Mouse (Mus musculus): ENCODE data around the gene Cdk5rap2. TPM values are rescaled to one million over a fixed set of nuclear protein-coding genes. Genes with fewer than 3 reads are reported as not detected.

Cdk5rap2 gene
- total RNA-seq, 2 experiments from 2014 or later: 5.5 to 6.7 TPM

DNA sequence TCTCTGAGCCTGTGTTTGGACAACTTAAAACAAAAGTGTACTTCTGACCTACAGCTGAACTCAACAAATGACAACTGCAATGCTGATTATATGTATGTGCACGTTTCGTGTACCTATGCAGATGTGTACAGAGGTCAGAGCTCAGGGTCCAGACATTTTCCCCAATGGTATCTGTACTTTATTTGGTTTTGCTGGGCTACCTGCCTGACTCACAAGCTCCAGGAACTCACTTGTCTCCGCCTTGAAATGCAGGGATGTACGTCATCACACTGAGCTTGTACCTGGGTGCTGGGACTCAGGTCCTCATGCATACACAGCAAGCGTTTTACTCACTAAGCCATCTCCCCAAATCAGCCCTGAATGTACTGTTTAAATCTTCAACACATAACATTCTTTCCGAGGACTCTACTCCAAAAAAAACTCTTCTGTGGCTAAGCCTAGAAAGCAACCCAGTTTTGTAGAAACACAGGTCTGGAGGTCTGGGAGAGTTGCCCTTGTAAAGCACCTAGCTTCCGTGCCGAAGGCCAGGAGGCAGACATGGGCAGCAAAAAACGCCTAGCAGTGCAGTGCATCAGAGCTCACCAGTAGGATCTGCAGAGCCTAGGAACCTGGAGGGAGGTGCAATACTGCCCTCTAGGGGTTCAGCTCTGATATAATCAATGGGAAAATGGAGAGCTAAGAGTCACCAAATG lies 54.4 kb downstream of the Cdk5rap2 start:
- intact Hi-C loops (cut with DNase I): loop anchor here (5.0 kb wide), 1 partner anchor 94 kb away; no protein-coding TSS in a partner anchor
- peak in 1 of 2 experiments; percentile 15 for DNase-seq

DNA sequence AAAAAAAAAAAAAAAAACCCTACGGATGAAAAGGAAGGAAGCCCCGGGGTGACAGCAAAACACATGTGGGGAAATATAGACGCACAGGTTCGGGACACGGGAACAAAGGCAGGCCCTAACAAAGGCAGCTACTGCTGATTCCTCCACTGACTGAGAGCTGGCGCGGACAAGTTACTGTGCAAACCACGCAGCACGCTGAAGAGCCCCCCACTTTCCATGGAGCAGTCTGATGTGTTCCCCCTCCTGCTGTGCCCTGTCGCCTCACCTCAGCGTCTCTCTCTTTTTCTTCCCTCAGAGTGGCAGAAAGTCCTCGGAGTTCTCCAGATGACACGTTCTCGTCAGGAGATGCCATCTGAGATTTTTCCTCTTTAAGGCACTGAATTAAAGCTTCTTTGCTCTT lies 55.8 kb downstream of the Cdk5rap2 start:
- intact Hi-C loops (cut with DNase I): no loop called here
- DNase-seq: no peak

DNA sequence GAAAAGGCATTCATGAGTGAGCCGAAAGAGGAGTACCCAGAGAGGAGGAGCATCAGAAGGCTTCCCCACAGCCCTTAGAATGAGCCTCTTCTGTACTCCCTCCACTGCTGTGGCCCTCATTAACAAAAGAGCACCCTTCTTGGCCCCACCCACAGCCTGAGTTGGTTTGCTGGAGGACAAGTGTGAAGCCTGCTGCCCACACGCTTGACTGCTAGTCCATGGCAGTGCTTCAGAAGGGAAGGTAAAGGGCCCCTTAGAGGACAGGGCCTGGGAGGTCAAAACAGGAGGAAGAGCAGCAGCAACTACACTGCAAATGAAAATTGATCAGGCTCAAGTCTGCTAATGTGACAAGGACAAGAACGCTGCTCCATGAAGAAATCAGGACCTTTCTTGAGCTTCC lies 56.6 kb downstream of the Cdk5rap2 start:
- no peak for DNase-seq
- intact Hi-C loops (cut with DNase I): no loop called here

DNA sequence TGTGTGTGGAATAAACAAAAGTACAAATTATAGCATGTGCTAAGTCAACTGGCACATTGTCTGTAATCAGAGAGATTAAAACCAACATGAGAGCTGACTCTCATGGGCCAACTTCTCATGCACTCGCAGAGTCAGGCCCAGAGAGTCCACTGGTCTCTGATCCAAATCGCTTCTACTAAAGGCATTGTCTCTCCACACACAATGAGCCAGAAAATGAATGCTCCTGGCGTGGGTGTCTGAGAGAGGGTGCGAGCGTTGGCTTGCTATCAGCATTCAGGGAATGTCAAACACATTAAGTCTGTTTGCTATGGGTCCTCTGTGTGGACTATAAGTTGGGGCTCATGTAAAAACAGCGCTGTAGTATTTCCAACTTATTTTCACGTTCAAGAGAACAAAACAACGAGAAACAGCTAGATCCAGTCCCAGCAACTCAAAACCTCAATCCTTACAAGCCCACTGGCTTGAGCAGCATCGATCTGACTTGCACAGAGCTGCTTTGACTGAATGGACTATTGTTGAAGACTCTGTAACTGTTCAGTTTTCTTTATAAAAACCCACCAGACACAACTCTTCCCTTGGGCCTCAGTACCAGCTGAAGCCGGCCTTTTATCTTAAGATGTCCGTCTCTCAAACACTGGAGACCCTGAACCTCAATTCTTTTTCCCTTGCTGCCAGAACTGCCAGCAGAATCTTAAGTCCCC lies 74.6 kb downstream of the Cdk5rap2 start:
- no peak for DNase-seq
- intact Hi-C loops (cut with DNase I): no loop called here

DNA sequence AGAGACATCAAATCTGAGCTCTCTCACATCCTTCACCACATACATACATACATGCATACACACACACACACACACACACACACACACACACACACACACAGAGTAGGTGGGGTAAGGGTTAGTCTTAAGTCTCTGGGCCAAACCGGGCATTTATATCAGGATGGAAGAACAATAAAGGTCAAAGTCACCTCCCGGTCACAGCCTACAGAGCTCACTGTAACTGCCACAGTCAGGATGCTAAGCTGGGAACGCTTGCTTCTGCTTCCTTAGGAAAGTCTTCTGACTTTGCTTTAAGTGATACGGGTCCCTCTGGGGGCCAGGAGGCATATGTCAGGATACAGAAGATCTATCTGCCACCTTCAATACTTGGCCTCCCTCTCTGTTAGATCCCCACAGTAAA lies 75.2 kb downstream of the Cdk5rap2 start:
- no peak for DNase-seq
- intact Hi-C loops (cut with DNase I): no loop called here

DNA sequence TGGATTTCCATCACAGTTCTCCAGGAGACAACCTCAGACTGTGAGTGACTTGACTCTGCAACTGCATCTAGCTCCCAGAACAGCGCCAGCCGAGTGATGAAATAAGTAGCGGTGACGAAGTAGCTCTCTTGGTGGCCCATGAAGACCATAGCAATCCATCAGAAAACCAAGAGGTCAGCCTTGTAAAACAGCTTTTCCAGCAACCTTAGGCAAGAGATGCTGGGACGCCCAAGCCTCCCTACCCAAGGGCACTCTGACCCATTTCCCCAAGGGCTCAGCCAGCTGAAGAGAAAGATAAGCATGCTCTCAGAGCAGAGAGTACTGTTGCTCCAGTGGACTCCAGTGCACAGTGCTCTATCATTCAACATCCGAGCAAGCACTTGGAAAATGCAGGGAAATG lies 77.3 kb downstream of the Cdk5rap2 start:
- DNase-seq: no peak
- intact Hi-C loops (cut with DNase I): no loop called here

DNA sequence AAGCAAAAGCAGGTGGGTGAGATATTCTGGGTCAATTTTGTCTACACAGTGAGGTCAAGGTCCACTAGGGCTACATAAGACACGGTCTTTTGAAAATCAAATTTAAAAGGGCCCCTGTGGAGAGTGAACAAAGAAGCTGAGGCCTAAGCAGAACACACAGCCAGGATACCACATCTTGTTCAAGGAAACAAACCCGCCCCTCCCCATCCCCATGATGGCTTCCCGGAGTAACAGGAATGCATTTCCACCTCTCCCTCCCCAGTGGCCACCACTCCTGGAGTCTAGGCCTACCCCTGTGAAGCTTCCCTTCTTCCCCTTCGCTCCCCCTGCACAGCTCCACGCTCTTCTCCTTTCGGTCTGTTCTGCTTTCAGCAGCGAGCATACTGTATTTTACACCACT lies 77.7 kb downstream of the Cdk5rap2 start:
- intact Hi-C loops (cut with DNase I): no loop called here
- no peak for DNase-seq

DNA sequence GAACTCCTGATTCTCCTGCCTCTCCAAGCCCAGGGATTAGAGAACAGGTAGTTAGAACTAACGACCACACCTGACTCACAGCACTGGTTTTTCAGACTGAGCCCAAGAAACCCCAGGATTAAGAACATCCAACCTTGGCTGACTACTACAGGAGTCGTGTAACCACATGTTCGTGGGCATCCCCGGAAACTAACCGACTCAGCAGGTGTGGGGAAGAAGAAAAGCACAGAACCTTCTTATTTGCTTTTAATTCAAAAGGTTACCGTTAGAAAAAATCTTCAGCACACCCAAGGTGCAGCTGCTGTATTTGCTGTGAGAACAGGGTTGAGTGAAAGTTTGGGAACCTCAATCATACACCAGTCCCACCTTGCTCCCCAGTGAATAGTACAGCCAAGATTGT lies 79.1 kb downstream of the Cdk5rap2 start:
- DNase-seq: no peak
- intact Hi-C loops (cut with DNase I): no loop called here

DNA sequence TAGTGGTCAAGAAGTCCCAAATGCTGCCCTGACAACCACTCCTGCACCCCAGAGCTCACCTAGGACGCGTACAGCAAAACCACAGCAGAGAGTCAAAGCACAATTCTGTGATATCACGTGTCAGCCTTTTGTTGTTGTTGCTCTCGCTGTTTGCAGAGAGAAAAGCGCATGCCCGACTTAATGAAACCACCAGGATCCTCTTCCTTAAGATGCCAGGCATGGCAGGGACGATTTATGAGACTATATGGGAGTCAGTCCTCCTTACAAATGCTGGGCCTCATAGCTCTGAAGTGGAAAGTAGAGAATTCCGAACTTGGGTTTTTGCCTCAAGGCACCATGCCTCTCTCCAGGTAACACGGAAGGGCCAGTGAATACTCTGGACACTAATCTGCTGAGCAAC lies 82.2 kb downstream of the Cdk5rap2 start:
- no peak for DNase-seq
- intact Hi-C loops (cut with DNase I): no loop called here

DNA sequence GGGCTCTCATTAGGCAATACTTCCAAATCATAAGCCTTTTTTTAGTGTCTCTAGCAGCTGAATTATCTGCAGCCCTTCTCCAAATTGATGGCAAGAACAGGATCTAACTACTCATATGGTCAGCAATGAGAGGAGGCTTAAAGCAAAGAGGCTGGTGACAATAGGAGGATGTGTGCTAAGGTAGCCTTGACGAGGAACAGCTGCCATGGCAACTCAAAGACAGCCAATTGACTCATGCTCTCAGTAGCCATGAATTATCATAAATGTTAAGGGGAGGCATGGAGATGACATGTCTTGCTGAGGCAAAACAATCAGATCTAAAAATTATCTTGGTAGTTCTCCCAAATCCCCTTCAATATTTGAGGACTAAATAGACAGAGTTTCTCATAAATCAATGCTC lies 82.8 kb downstream of the Cdk5rap2 start:
- intact Hi-C loops (cut with DNase I): no loop called here
- DNase-seq: no peak

DNA sequence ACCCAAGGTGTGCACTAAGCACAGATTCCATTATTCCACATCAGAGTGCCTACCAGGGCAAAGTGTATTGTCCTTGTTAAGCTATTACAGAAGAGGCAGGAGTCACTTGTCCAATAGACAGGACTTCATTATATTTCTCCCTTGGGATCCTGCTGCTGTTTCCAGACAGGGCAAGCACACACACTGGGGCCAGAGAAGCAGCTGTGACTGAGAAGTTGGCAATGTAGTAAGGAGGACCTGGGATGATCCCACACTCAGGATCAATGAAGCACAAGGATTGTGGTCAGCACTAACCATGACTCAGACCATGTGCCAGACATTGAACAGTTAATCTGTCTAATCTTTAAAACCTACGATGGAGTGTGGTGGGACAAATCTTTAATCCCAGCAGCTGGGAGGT lies 88.7 kb downstream of the Cdk5rap2 start:
- intact Hi-C loops (cut with DNase I): no loop called here
- no peak for DNase-seq

DNA sequence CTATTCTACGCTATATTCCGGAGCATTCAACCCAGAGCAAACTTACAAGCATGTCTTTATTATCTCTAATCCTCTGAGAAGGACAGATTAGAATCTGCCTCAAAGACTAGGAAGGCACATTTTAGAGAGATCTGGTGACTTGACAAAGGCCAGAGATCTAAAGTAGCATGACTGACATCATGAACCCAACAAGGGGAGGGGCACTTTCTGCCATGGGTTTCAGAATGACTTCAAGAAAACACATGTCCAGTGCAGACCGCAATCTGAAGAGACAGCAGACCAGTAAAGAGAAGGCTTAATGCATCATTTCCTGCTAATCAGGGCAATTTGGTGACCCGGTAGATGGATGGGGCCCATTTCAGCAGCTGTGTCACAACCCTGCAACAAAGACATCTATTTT lies 98.1 kb downstream of the Cdk5rap2 start:
- intact Hi-C loops (cut with DNase I): no loop called here

DNA sequence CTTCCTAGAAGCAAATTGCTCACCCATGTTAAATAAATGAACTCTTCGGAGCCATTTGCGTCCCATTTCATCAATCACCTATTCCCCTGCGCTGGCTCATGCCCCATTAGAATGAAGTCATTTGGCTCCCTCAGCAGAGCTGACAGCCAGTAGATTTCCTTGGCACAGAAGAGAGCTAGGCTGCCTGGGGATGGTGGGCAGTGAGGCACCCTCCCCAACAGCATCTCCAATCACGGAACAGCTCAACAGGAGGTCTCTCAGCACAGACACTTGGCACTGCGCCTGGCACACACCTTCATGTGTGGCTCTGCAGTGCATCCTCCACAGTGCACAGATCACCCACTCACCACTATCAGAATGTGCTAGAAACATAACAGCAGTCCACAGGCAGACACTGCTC lies 98.7 kb downstream of the Cdk5rap2 start:
- no peak for DNase-seq
- intact Hi-C loops (cut with DNase I): no loop called here

More for the DNA sequence above, 98.1 kb downstream of the Cdk5rap2 start:
- no peak for DNase-seq

DNA sequence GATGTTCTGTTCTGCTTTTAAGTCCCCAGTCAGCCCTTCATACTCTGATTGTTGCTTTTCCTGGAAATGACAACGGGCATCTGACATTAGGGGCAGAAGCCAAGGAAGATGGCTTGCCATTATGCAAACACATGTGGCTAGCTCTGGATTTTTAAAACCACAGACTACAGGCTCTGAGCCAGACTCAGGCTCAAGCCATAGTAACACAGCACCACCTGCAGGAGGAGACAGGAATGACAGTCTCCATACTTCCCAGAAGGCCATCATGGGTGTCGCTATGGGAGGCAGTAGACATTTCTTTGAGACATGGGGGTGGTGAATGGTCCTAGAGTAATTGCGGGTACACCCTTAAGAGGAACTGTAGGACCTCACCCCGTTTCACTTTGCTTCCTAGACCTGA lies 103.0 kb downstream of the Cdk5rap2 start:
- peak; percentile 54 to 67 for DNase-seq
- intact Hi-C loops (cut with DNase I): loop anchor here (5.0 kb wide), 1 partner anchor 40 kb away; no protein-coding TSS in a partner anchor

DNA sequence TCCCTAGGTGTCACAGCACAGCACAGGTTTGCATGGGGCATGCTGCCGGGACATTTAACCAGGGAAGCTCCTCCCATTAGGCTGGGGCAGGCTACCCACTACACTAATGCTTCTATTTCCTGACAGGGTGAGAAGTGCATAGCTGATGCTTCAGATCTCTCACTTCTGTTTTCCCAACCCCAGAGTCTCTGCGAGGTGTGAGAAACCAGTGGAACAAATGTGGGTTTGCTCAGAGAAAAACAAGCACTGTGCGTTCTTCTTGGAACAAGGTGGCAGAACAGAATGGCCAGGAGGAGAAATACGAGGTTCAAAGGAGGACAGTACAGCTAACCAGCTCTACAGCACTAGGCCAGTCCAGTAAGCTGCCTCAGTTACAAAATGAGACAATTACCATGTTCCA lies 106.4 kb downstream of the Cdk5rap2 start:
- intact Hi-C loops (cut with DNase I): no loop called here

DNA sequence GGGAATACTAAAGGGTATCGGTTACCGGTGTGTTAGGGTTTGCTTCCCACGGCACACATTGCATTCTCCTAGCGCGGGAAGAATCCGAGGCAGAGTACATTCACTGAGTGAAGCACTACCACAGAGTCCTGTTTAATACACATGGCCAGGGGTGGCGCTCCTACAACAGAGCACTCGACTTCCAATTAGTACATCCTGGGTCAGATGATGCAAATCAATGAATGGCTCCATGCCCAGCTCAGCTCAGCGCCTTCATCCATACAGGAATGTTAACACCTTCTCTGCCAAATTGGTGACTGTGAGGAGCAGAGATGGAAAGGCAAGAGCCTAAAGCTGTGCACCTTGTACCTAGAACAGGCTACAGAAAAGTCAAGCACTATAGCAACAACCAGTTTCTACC lies 109.1 kb downstream of the Cdk5rap2 start:
- intact Hi-C loops (cut with DNase I): no loop called here
- DNase-seq: no peak

More for the DNA sequence above, 106.4 kb downstream of the Cdk5rap2 start:
- DNase-seq: no peak

DNA sequence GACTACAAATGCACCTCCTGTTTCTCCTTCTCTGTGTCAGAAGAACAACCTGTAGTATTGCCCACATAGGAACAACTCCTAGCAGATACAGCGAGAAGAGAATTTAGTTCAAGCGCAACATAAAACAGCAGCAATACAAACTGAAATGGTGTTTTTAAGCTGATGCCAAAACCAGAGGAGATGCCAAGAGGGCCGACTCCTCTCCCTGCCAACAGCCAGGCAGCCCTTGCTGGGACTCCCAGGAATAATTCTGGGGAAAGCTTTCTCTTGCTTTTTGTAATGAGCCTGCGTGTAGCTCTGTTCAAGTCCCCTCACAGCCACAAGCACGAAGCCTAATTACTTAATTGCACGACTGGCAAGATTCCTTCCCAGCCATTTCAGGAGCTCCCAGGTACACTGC lies 120.9 kb downstream of the Cdk5rap2 start:
- intact Hi-C loops (cut with DNase I): no loop called here
- no peak for DNase-seq

DNA sequence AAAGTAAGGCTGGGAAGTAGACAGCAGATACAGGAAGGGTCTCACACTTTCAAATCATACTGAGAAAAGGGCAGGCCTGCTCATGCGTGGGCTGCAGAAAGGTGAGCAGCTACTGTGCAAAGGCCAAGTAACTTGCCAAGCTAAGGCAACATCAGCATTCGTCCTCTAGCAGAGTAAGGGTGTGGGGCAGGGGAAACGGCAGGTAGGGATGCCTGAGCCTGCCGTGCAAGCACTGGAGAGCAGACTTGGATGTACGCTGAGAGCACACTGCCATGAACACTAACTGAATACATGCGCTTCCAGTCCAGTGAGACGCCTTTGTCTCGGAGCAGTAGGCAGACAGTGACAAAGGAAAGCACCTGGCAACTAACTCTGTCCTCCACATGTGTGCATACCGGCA lies 127.1 kb downstream of the Cdk5rap2 start:
- intact Hi-C loops (cut with DNase I): no loop called here
- no peak for DNase-seq

DNA sequence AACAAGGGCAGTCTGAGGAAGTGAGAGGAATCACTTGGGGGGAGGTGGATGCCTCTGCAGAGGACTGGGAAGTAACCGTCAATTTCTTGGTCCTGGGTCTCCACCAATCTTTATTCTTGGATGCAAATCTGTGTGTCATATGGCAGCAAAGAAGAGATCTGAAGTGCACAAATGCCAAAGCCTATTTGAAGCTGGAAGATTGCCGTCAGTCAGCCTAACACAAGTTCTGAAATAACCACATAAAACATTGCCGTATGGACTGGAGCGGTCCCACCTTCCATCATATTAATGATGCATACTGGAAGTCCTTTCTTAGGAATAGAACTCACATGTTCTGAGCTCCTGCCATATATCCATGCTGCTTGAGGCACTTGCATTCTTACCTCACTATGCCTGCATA lies 131.4 kb downstream of the Cdk5rap2 start:
- DNase-seq: no peak
- intact Hi-C loops (cut with DNase I): no loop called here

DNA sequence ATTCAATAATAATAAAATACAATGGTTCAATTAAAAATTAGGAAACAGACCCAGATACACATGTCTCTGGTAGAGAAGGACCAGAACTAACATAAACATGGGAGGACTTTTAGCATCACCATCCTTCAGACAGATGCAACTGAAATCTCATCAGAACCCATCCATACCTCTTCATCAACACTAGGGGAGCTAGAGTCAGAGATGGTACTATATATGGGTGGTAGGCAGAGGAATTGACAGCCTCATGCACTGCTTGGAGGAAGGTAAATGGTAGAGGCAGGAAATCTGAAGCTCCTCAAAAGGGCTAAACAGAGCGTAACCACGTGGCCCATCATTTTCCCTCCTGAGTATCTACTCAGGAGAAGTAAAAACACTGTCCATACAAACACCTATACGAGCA lies 132.2 kb downstream of the Cdk5rap2 start:
- DNase-seq: no peak
- intact Hi-C loops (cut with DNase I): no loop called here

DNA sequence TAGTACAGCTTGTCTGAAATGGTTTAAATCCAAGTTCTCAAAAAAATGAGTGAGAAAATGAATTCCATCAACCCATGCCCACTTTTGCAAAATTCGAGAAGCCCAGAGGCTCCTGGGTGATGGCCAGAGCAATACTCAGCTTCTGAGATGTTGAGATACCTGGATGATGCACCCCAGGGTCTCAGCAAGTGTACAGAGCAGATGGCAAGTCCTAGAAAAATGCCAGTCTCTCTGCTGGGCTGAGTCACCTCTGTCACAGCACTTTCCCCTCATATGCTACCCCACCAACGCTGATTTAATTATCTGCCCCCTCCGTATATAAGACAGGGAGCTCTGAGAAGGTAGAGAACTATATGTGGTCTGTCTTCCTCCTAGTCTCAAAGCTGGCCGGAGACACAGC lies 137.3 kb downstream of the Cdk5rap2 start:
- no peak for DNase-seq
- intact Hi-C loops (cut with DNase I): no loop called here

DNA sequence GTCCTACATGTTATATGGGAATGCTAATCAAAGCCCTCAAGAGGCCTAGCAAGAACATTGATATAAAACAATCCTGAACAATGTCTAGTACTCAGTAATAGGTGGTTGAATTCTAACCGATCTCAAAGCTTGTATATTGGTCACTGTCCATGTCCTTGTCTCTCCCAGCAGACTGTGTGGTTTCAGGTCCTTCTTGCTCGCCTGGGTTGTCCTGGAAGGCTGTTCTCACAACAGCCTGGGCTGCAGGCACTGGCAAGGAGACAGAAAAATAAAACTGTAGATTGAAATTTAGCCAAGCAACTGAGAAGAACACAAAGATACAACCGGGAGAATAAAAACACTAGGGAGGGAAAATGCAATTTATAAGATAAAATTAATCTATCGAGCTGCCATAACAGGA lies 137.7 kb downstream of the Cdk5rap2 start:
- intact Hi-C loops (cut with DNase I): no loop called here
- no peak for DNase-seq
